ENCODE assay signal across 23 mouse cellular contexts in the genomic region with DNA sequence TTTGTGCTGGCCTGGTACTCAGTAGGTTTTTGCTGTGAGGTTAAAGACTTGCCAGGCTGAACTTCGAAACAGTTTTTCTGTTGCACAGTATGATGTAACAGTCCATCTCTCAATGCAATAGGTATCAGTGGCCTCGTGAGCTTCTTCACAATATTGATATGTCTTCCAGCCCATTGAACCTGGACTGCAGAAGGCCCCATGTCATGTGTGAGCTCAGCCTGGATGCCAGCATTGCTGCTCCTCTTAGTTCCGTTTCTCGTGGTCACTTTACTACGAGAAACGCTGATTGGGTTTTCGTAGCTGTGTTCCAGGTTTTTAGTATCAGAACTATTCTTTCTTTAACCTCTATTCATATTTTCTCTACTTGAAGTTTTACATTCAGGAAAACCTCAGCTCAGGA. TPM values are rescaled to one million over a fixed set of nuclear protein-coding genes. Genes with fewer than 3 reads are reported as not detected.
"Had no signal": no experiment of that assay in that cellular context is flagged by ENCODE, and none has a peak within 500 bp of the region (broad histone marks: within the 10 kb centered on the region; RNA-seq: fewer than 3 reads in every experiment).

No protein-coding gene starts in this region.

- ATAC-seq: liver, postnatal 0 days; lung, postnatal 0 days; midbrain, embryonic 13.5 days; midbrain, embryonic 15.5 days had no signal

- H3K36me3 ChIP-seq: liver, embryonic 15.5 days; lung, embryonic 15.5 days; midbrain, embryonic 13.5 days; midbrain, embryonic 15.5 days; neural tube, embryonic 13.5 days; neural tube, embryonic 15.5 days had no signal

- DNase-seq: liver, postnatal 0 days; lung, adult 2 months; lung, postnatal 14 days; lung, postnatal 36 days; retina, postnatal 1 day; right cerebral cortex, adult 18-20 months; right cerebral cortex, postnatal 25 days; right cerebral cortex, postnatal 4 days; spleen, adult 18-20 months; thymus, adult 18-20 months; thymus, postnatal 14 days; thymus, postnatal 36 days had no signal

- H3K4me3 ChIP-seq: liver, embryonic 15.5 days; lung, embryonic 15.5 days; megakaryocyte, embryonic 14.5 days; midbrain, embryonic 13.5 days; midbrain, embryonic 15.5 days; neural tube, embryonic 13.5 days; neural tube, embryonic 15.5 days had no signal

- H3K4me2 ChIP-seq: liver, embryonic 15.5 days; lung, embryonic 15.5 days; midbrain, embryonic 11.5 days; midbrain, embryonic 13.5 days; midbrain, embryonic 15.5 days; neural tube, embryonic 13.5 days; neural tube, embryonic 15.5 days had no signal

- H3K9me3 ChIP-seq: liver, embryonic 15.5 days; lung, embryonic 15.5 days; megakaryocyte, embryonic 14.5 days; midbrain, embryonic 13.5 days; midbrain, embryonic 15.5 days; neural tube, embryonic 13.5 days; neural tube, embryonic 15.5 days had no signal

- H3K27ac ChIP-seq: liver, embryonic 15.5 days; lung, embryonic 15.5 days; macrophage; midbrain, embryonic 13.5 days; midbrain, embryonic 15.5 days; neural tube, embryonic 13.5 days; neural tube, embryonic 15.5 days had no signal

- H3K27me3 ChIP-seq: liver, embryonic 15.5 days; lung, embryonic 15.5 days; megakaryocyte, embryonic 14.5 days; midbrain, embryonic 13.5 days; midbrain, embryonic 15.5 days; neural tube, embryonic 13.5 days; neural tube, embryonic 15.5 days had no signal

- H3K4me1 ChIP-seq: liver, embryonic 15.5 days; lung, embryonic 15.5 days; midbrain, embryonic 13.5 days; midbrain, embryonic 15.5 days; neural tube, embryonic 13.5 days; neural tube, embryonic 15.5 days had no signal

- H3K9ac ChIP-seq: liver, embryonic 15.5 days; liver, postnatal 0 days; lung, embryonic 15.5 days; midbrain, embryonic 13.5 days; midbrain, embryonic 15.5 days; neural tube, embryonic 13.5 days; neural tube, embryonic 15.5 days had no signal

RNA-seq across cellular contexts. Expression of gene Ptgs2, which starts 6.9 kb away (rescaled TPM):
- polyA plus RNA-seq: liver, embryonic 15.5 days; liver, postnatal 0 days; midbrain, embryonic 13.5 days; neural tube, embryonic 11.5 days had no signal
